Mouse (Mus musculus) midbrain, embryonic 16.5 days (tissue): Measurements from ENCODE around the gene Strip1. TPM values are rescaled to one million over a fixed set of nuclear protein-coding genes. Genes with fewer than 3 reads are reported as not detected.

Experiments used
- polyA plus RNA-seq: library from polyadenylated mRNA; unstranded; fragments of >200 nt; fragmentation: Nextera tagmentation; extraction: Ambion mirVana; gene quantifications from 2 replicates; pipeline ENCODE4 v1.2.1, GENCODE M21; 2015

Gene Strip1
- polyA plus RNA-seq, 1 experiment from 2014 or later = 154 TPM

Other genes with a start within 250 kb of the Strip1 start
- 5.8 and 8.8 TPM in 2 replicates for gene Kcnc4, start 172.1 kb downstream of the Strip1 start, polyA plus RNA-seq
- 17.5 and 23.3 TPM in 2 replicates for gene Slc6a17, start 113.7 kb downstream of the Strip1 start, polyA plus RNA-seq
- gene Ubl4b, start 76.6 kb downstream of the Strip1 start, polyA plus RNA-seq = not detected in 2 replicates
- 1.0 and 1.5 TPM in 2 replicates for gene Alx3, start 36.7 kb downstream of the Strip1 start, polyA plus RNA-seq
- gene Gm10961, start 372 bp downstream of the Strip1 start, polyA plus RNA-seq = not detected in 2 replicates
- gene Ahcyl1, start 64.9 kb upstream of the Strip1 start, polyA plus RNA-seq = 112 and 114 TPM in 2 replicates
- 6.0 and 6.3 TPM in 2 replicates for gene Csf1, start 128.8 kb upstream of the Strip1 start, polyA plus RNA-seq
- not detected in 2 replicates for gene Eps8l3, start 245.5 kb upstream of the Strip1 start, polyA plus RNA-seq